Mouse (Mus musculus) thymus, adult 2 months (tissue): Measurements from ENCODE around the gene Krt81.

Experiments
- CTCF ChIP-seq: fragments of 200-500 bp; IDR thresholded peaks from 2 replicates; pipeline ENCODE4 v1.5.1; 2012; ENCODE audit warnings: mild to moderate bottlenecking, control low read depth, low read length, moderate library complexity, borderline replicate concordance; ENCODE audit not compliant: control insufficient read depth, poor library complexity, insufficient read depth; ENCODE audit errors: extremely low read depth
- POLR2A ChIP-seq: fragments of 200-500 bp; IDR thresholded peaks from 2 replicates; pipeline ENCODE4 v1.6.1; 2012; ENCODE audit warnings: mild to moderate bottlenecking, low read length, control low read depth, moderate library complexity; ENCODE audit not compliant: control insufficient read depth, poor library complexity, insufficient read depth; ENCODE audit errors: extremely low read depth

- TF ChIP-seq CTCF (no peak), POLR2A (no peak)
Measured at GRCm38 (mm10) chr15:101472952-101473528, 9.5 kb upstream of the Krt81 start, which contains the start of gene Krt86.
